Mouse (Mus musculus) testis, adult 2 months (tissue): ENCODE measurements around the gene Mtfr2.

Experiments
- CTCF ChIP-seq: fragments of 200-500 bp; IDR thresholded peaks from 2 replicates; pipeline ENCODE4 v1.5.1; 2012; ENCODE audit warnings: low read depth, mild to moderate bottlenecking, inconsistent platforms, low read length, moderate library complexity; ENCODE audit not compliant: control insufficient read depth, insufficient read depth, insufficient replicate concordance
- POLR2A ChIP-seq: fragments of 200-500 bp; IDR thresholded peaks from 2 replicates; pipeline ENCODE4 v1.6.1; 2012; ENCODE audit warnings: low read depth, mild to moderate bottlenecking, inconsistent platforms, low read length, moderate library complexity; ENCODE audit not compliant: control insufficient read depth

DNA sequence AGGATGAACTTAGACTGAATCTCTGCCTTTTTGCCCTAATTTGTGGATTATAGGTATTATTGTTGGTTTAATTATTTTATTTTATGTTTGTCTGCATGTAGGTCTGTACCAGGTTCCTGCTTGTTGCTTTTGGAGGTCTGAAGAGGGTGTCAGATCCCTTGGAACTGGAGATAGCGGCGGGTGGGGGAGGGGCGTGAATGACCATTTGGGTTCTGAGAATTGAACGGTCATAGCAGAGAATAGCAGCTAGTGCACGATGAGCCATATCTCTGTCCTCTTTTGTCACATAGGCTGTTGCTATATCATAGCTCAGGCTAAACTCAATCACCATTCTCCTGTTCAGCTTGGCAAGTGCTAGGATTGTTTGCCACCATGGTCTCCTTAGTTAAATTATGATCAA lies 30.1 kb upstream of the Mtfr2 start:
- TF ChIP-seq CTCF = no peak
- no peak for TF ChIP-seq POLR2A
